Mouse (Mus musculus) MEL-GATA-1-ER (cell line): ENCODE measurements around the gene Zfp185.
A peak's percentile ranks its signal among the peaks of the same experiment; 100 is the strongest.

ENCODE experiments used
- DNase-seq: peaks from one replicate; pipeline ENCODE4 v3.0.0-alpha.2; 2012; ENCODE audit warnings: low read depth; ENCODE audit errors: extremely low read depth

Zfp185 gene

GRCm38 (mm10) chrX:72986841-72987519 lies at the start of gene Zfp185:
Gene Zfp185 (plus strand): TSS chrX:72987339.
- no peak for DNase-seq

GRCm38 (mm10) chrX:72953464-72953863 lies 33.7 kb upstream of the Zfp185 start:
- no peak for DNase-seq

GRCm38 (mm10) chrX:72956486-72956885 lies 30.7 kb upstream of the Zfp185 start:
- DNase-seq, result no peak

- no peak for DNase-seq
Observed at GRCm38 (mm10) chrX:72960431-72960830, 26.7 kb upstream of the Zfp185 start.

GRCm38 (mm10) chrX:72961511-72961910 lies 25.6 kb upstream of the Zfp185 start:
- no peak for DNase-seq

GRCm38 (mm10) chrX:72962743-72963142 lies 24.4 kb upstream of the Zfp185 start:
- no peak for DNase-seq

GRCm38 (mm10) chrX:72982831-72983230 lies 4.3 kb upstream of the Zfp185 start:
- no peak for DNase-seq

GRCm38 (mm10) chrX:72985607-72986006 lies 1.5 kb upstream of the Zfp185 start:
- peak; percentile 79 for DNase-seq

- no peak for DNase-seq
Observed at GRCm38 (mm10) chrX:72987520-72987905, 374 bp downstream of the Zfp185 start.

- no peak for DNase-seq
Observed at GRCm38 (mm10) chrX:72988431-72988830, 1.3 kb downstream of the Zfp185 start.

GRCm38 (mm10) chrX:72990581-72990980 lies 3.4 kb downstream of the Zfp185 start:
- DNase-seq, result no peak

- DNase-seq, result no peak
Observed at GRCm38 (mm10) chrX:72992291-72992919, 5.3 kb downstream of the Zfp185 start.

GRCm38 (mm10) chrX:72995542-72995941 lies 8.4 kb downstream of the Zfp185 start:
- DNase-seq, result no peak

GRCm38 (mm10) chrX:73003110-73003509 lies 16.0 kb downstream of the Zfp185 start:
- no peak for DNase-seq

GRCm38 (mm10) chrX:73005678-73006077 lies 18.5 kb downstream of the Zfp185 start:
- DNase-seq, result no peak

GRCm38 (mm10) chrX:73007597-73008479 lies 20.7 kb downstream of the Zfp185 start:
- DNase-seq, result peak; percentile 84

- no peak for DNase-seq
Observed at GRCm38 (mm10) chrX:73012846-73013245, 25.7 kb downstream of the Zfp185 start.

GRCm38 (mm10) chrX:73037003-73037402 lies 49.9 kb downstream of the Zfp185 start, which contains the start of gene Pnma5:
Gene Pnma5 (minus strand): TSS chrX:73037103.
- DNase-seq, result no peak

- no peak for DNase-seq
Observed at GRCm38 (mm10) chrX:73038831-73039230, 51.7 kb downstream of the Zfp185 start.

GRCm38 (mm10) chrX:73039666-73040065 lies 52.5 kb downstream of the Zfp185 start:
- no peak for DNase-seq

- DNase-seq, result peak; percentile 89
Observed at GRCm38 (mm10) chrX:73053860-73054563, 66.9 kb downstream of the Zfp185 start.
